Mouse (Mus musculus): ENCODE data around the gene Prkaa1. TPM values are rescaled to one million over a fixed set of nuclear protein-coding genes. Genes with fewer than 3 reads are reported as not detected.
"Not testable (repeated sequence)": the region's sequence is repeated elsewhere in the genome, so short reads cannot be mapped to it uniquely, and the experiment has no call there.

Gene Prkaa1
- total RNA-seq, 2 experiments from 2014 or later = 12.8 to 15.2 TPM

GRCm38 (mm10) chr15:5220491-5220890 lies 76.8 kb downstream of the Prkaa1 start:
- intact Hi-C loops (cut with DNase I) = no loop called here

DNA sequence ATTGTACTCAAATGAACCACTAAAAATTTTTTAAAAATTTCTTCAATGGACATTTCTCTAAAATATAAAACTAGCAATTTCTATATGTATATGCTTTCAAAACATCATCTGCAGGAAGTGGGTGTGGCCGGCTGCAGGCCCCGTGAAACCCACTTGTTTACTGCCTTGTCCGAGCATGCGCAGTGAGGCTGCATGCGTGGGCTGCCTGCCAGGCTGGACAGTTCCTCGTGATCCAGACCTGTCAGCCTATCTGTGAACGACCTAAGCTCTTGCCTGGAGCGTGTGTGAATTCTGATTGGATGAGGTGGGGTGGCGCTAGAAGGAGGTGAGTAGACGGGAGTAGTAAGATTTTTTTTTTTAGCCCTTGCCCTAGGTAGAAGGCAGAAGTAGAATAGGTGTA lies 87.1 kb downstream of the Prkaa1 start:
- intact Hi-C loops (cut with DNase I); DNase-seq (ENCODE audit: low spot score): not testable (repeated sequence)

More at GRCm38 (mm10) chr15:5220491-5220890, 76.8 kb downstream of the Prkaa1 start:
- DNase-seq (ENCODE audit: low spot score) = no peak

Other genes with a start within 250 kb of the Prkaa1 start
- gene Mroh2b, start 245.1 kb upstream of the Prkaa1 start, total RNA-seq (2021) = not detected
- 1 to 10 TPM; 1.6 to 2.3 TPM for gene C7, start 80.1 kb upstream of the Prkaa1 start, total RNA-seq (2021)
- gene Card6, start 35.3 kb upstream of the Prkaa1 start, total RNA-seq (2021) = 1 to 10 TPM; 6.8 to 7.0 TPM
- gene Rpl37, start 27.2 kb upstream of the Prkaa1 start, total RNA-seq (2021) = 100 to 1,000 TPM; 178 to 197 TPM
- 10 to 100 TPM; 32.6 to 39.5 TPM for gene Ttc33, start 41.7 kb downstream of the Prkaa1 start, total RNA-seq (2021)
- gene Ptger4, start 100.3 kb downstream of the Prkaa1 start, total RNA-seq (2021) = 1 to 10 TPM; 2.5 to 2.6 TPM

Data from heart, postnatal 25 days (tissue).